Mouse (Mus musculus) right cerebral cortex, adult 18-20 months (tissue): Measurements from ENCODE around the gene Pcca.
A peak's percentile ranks its signal among the peaks of the same experiment; 100 is the strongest.

Source experiments
- DNase-seq: peaks from one replicate; pipeline ENCODE4 v3.0.0; 2022; ENCODE audit warnings: mixed read lengths

The Pcca gene

DNA sequence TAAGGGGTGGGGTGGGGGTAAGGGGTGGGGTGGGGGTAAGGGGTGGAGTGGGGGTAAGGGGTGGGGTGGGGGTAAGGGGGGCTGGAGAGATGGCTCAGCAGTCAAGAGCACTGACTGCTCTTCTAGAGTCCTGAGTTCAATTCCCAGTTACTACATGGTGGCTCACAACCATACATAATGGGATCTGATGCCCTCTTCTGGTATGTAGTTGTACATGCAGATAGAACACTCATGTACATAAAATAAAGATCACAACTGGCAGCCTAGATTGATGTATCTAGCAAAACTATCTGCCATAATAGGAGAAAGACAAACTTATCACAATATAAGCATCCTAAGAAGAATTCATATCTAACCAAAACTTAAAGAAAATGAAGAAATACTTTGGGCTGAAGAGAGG, 364.4 kb downstream of the Pcca start:
- DNase-seq, result no peak

DNA sequence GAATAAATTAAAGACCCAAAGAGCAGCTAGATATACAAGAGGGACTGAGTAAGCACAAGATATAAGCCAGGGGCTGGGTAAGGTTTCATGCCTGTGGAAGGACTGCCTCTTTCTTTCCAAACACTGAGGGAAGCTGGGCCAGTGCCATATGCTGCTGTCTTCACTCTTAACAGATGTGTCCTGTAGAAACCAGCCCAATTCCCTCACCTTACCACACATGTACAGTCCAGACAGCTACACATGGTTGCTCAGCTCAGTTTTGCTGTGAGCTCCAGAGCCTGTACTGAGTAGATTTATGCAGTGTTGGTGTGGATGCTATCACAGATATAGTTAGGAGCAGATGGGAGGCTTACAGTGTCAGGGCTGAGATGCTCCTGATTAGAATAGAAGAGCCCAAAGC, 366.6 kb downstream of the Pcca start:
- no peak for DNase-seq

DNA sequence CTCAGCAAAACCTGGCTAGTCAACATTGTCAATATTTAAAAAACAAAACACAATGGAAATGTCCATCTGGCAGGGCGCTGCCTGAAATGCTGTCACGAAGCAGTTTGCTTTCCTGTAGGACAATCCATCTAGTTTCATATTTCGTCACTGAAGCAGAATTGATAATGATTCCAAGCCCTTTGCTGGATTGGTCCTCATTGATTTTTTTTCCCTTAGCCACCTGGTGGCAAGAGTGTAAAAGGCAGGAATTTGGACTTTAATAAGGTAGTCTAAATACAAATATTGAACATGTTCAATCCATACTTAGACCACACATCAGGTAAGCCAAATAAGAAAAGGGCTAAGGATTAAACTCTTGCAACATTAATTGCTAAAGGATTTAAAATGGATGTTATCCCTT, 367.1 kb downstream of the Pcca start:
- no peak for DNase-seq

DNA sequence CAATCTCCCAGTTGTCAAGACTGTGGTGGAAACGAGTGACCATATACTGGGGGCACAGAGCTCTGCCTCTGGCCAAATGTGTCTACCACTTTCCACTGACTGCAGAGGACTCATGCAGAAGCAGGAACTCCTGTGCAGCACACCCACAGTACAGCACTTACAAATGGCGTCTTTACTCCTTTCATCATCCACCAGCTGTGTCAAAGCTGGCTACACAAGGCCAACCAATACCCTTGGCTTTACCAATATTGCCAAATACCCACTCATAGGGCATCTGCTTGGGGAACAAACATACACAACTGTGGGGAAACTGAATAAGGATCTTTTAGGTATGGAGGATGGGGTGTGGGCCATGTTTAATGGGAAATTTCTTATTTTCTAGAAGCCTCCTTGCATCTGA, 367.6 kb downstream of the Pcca start:
- DNase-seq, result no peak

DNA sequence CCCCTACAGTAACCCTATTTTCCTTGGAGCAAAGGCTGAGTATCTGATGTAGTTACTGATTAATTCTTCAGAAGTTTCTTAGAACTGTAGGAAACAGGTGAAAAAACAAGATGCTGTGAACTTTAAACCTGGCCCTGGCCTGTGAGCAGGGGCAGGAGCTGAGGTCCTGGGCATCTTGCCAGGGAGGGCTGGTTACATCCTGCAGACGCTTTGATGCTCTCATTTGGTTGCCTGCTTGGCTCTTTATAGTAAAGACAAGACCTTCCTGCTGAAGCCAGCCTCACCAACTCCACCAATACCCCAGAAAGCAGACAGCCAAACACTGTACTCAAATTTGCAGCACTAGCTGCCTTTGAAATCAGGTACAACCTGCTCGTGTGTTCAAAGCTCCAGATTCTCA, 368.0 kb downstream of the Pcca start:
- no peak for DNase-seq

DNA sequence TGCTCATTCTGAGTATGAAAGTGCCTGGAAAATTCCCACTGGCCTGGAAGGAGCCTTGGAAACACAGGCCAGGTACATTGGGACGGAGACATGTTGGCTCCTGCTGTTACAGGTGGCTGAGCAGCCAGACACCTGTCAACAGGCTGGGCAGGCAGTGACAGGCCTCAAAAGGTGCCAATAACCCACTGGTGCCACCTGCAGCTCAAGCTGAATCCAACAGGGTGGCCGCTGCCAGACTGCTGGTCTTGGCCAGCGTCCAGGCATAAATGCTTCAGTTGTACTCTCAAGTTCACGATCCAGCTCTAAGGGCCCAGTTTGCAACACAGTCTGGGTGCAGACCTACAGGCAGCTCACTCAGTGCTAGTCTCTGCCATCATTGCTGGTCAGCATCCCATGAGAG, 368.8 kb downstream of the Pcca start:
- peak; percentile 30 for DNase-seq

DNA sequence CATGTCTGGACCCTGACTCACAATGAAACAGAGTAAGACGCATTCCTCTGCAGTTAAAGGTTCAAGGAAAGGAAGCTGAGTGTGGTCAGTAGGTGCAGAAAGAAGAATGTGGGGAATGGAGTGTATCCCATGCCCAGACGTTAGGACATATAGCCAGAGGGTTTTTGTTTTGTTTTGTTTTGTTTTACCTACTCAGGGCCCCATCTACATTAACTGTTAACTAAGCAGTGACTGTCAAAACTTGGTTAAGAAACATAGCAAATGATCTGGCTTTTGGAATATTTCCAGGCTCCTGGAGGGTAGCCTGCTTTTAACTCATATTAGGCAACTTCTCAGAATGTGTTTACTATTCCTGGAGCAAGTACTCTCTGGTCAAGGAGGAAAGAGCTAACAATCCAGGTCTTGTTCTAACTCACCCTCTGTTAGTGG, 369.8 kb downstream of the Pcca start:
- no peak for DNase-seq

DNA sequence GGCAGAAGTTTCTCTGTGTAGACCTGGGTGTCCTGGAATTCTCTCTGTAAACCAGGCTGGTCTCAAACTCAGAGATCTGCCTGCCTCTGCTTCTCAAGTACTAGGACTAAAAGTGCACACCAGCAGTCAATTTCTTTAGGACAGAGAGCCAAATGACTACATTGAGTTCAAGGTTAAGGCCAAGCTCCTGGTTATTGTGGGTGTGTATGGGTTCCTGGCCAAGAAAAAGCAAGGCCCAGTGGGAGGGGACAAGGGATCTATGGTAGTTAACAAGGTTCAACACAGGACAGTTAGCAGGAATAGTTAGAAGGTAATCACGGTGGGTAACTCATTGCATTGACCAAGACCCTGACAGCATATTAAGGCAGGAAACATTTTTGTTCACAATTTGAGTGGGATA, 370.9 kb downstream of the Pcca start:
- DNase-seq, result no peak

DNA sequence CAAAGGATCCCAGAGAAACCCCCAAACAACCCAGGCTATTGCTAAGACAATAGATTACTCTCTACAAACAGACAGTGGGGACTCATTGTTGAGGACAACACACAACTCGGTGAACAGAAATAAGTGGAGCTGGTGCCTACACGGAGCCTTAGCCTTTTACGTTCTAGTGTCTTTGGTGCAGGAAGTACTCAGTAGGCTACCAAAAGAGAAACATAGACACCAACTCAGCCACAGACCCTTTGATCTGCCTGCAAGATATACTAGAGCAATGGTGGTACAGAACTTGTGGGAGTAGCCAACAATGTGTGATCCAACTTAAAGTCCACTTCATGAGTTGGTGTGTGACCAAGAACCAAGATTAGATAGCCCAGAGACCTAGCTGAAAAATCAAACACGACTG, 374.0 kb downstream of the Pcca start:
- DNase-seq, result no peak

DNA sequence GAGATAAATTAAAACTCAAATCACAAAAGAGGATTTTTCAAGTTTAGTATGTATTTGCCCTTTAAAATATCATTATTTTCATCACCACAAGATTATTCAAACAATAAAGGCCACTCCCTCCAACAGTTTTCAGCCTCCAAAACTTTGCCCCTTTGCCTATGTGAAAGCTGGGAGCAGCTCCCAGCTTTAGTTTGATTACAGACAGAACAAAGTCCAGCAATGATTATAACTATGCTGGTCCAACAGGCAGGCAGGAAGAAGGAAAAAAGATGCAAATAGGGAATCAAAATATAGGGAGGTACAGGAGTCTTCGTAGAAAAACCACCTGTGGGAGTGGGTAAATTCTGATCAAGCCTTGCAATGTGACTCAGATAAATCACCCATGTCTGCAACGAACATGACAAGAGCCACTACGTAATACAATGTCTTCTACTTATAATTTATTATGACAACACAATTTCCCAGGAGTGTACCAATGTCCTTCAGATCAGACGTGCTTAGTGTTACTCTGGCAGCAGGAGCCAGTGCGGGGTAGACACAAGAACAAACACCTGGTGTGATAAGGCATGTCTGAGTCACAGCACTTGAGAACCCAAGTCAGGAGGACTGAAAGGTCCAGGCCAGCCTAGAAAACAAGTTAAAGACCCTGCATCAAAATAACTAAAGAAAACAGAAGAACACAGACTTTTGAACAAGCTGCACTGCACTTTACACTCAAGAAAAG, 375.4 kb downstream of the Pcca start:
- no peak for DNase-seq

DNA sequence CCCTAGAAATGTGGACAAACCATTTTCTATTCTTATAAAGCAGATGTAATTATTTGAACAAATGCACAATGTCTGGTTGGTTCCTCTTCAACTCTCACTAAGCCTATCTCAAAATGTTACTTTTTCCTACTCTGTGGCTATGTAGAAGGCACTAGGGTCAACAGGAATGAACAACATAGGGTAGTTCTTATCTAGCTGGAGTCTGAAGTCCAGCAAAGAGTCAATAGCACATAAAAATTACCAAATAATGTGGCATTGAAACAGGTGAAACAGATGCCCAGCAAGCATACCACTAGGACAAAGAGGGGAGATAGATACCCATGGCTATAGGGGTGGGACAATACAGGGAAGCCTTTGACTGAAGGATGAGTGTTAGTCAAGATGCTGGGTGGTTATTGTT, 377.1 kb downstream of the Pcca start:
- no peak for DNase-seq

DNA sequence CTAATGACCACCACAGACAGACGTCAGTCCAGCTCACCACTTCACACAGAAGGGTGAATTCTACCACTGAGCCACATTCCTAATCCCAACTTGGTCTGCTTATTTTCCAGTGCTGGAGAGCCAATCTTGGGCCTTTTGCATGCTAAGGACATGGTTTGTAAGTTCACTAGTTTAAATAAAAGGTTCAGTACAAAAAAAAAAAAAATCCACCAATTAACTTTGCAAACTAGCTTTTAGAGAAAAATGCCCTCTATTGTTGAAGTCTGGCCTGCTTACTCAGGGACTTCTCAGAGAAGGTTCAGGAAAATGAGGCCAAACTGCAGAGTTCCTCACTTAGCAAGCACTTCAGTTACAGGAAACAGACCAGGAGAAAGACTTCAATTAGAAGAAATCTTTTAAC, 378.0 kb downstream of the Pcca start:
- DNase-seq, result no peak

DNA sequence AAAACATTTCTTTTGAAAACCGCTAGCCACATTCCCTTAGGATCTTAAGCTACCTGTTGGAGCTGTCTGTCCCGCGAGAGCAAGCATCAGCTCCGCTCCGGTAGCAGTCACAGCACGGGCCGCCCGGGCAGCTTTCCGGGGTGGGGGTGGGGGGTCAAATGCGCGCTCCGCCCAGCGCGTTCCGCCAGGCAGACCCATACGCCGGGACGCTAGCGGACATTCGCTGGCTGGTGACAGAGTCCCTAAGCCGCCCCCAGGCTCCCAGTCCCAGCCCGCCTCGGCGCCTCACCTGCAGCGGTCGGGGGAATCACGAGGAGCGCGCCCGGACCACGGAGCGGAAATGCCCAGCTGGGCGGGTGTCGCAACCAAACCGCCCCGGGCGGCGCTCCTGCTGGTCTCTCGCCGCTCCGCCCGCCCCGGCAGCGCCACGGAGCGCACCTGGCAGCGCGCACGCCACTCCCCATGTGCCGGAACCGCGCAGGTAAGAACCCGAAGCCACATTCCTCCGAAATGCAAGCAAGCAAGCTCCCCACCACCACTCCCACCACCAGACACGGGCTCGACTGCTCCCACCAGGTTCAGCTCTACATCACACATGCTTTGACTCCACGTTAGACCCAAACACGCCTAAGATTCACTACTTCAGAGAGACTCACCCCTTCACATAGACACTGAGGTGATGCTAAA, 378.8 kb downstream of the Pcca start:
- peak; percentile 63 for DNase-seq

DNA sequence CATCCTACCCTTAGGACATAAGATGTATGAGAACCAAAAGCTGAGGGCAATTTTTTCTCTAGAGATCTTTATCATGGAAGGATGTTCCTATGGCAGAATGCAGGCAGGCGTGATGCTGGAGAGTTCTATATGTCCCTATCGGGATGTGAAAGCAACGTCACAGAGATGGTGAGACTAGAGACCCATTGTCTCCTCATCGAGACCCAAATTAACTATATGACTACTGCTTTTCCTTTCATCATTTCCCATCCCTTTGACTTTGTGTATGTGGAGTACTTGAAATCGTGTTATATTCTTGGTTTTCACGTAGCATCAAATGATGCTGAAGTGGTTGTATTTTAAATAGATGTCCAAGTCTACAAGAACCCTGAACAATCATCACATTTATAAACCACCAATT, 379.5 kb downstream of the Pcca start, which contains the start of gene Ggact:
TSS of gene Ggact (minus strand) at position 101 of the 400 bp plus-strand sequence.
- no peak for DNase-seq

DNA sequence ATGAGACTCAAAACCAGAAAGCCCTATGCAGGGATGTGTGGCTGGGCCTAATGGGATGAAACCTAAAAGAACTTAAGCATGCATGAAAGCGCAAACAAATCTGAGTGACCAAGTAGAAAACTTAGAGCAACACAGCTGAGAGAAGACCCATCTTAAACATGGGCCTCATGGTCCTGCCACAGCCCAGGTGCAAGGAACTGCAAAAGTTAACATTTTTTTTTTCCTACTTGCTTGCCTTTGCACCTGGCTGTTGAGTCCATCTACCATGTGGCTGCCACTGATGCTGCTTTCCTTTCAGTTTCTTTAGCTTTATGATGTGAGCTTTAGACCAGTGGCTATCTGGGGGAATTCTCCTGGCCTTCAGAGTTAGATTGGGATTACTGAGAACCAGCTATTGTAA, 383.6 kb downstream of the Pcca start:
- DNase-seq, result no peak

DNA sequence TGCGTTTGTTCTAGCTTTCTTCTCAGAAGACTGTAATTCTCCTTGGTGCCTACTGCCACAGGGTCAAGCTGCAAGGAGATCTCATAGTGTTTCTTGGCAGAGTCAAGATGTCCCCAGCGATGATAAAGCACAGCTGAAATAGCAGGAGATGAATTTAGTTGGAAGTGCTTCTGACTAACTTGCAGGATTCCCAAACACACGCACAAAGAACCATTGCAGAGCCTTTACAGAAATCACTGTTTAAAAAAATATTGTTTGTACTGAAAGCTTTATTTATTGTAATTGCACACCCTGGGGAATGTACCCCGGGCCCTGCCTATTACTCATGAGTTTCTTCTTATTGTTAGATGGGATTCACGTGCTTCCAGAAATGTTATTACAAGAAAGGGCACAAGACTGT, 385.9 kb downstream of the Pcca start:
- no peak for DNase-seq

DNA sequence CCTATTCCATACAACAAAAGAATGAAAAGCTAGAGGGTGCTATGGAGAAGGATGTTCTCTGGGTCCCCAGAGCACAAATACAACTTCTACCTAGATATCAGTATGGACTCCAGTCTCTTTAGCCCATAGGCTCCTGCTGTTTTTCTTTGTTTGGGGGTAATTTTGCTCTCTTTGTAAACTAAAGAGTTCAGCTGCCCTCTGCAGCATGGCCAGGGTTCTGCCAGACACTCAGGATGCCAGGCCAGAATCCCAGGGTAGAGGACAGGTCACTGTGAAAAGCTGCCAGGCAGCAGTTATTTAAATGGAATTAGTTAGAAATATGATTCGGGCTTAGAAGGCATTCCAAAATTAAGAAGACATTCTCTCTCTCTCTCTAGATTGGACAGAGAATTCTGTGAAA, 402.3 kb downstream of the Pcca start:
- no peak for DNase-seq
